Mouse (Mus musculus): ENCODE measurements around the gene Fbxw21. TPM values are rescaled to one million over a fixed set of nuclear protein-coding genes. Genes with fewer than 3 reads are reported as not detected.

The Fbxw21 gene
- total RNA-seq, 2 experiments from 2014 or later: not detected

- ATAC-seq (replicated peaks; ENCODE audit: low FRiP score, poor library complexity, severe bottlenecking): no peak
Measured at GRCm38 (mm10) chr9:109114276-109114675, 47.6 kb downstream of the Fbxw21 start.

- ATAC-seq (replicated peaks; ENCODE audit: low FRiP score, poor library complexity, severe bottlenecking): no peak
Measured at GRCm38 (mm10) chr9:109113331-109113730, 48.5 kb downstream of the Fbxw21 start.

GRCm38 (mm10) chr9:109111591-109111990 lies 50.2 kb downstream of the Fbxw21 start:
- ATAC-seq (replicated peaks; ENCODE audit: low FRiP score, poor library complexity, severe bottlenecking): no peak

GRCm38 (mm10) chr9:109111101-109111500 lies 50.7 kb downstream of the Fbxw21 start:
- ATAC-seq (replicated peaks; ENCODE audit: low FRiP score, poor library complexity, severe bottlenecking): no peak

DNA sequence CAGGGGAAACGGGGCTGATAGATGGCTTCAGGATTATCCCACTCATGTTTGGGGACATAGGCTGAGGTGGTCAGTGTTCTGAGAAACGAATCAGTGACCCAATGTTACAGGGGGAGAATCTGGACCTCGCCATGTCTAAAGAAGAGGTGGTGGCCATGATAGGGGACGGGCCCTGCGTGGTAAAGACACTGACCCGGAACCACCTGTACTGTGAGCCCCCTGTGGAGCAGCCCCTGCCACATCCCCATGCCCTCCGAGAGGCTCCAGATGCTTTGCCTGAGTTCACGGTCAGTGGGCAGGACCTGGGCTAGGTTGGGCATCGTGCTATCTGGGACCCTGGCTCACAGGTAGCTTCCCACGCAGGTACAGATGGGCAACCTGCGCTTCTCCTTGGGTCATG lies 51.6 kb downstream of the Fbxw21 start:
- no peak for ATAC-seq (replicated peaks; ENCODE audit: low FRiP score, poor library complexity, severe bottlenecking)

GRCm38 (mm10) chr9:109107341-109107740 lies 54.5 kb downstream of the Fbxw21 start:
- ATAC-seq (replicated peaks; ENCODE audit: low FRiP score, poor library complexity, severe bottlenecking): no peak

DNA sequence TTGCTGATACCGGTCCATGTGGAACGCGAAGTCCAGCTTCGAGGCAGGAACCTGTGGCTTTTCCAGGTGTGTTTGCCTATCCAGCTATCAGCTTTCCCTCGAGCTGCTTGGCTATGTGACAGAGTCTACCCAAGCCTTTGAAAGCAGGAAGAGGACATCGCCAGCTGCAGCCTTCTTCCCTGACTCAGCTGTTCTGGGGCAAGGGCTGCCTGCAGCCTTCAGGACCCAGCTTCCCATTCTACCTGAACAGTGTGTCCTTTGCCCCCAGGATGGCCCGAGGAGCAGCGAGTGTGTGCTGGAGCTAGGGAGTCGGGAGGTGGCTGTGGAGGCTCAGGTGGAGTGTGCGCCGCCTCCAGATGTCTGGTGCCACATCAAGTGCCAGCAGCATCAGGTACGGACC lies 56.2 kb downstream of the Fbxw21 start:
- no peak for ATAC-seq (replicated peaks; ENCODE audit: low FRiP score, poor library complexity, severe bottlenecking)

DNA sequence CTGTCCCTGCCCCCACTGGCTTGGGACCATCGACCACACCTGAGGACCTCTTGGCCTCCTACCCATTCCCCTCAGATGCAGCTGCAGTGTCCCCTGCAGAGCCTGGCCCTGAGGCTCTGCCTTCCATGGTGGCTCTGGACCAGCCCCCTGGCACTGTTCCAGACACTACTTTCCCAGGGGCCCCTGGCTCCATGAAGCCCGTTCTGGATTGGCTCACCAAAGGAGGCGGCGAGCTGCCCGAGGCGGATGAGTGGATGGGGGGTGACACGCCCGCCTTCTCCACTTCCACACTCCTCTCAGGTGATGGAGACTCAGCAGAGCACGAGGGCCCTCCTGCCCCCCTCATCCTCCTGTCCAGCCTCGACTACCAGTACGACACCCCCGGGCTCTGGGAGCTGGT lies 56.8 kb downstream of the Fbxw21 start:
- ATAC-seq (replicated peaks; ENCODE audit: low FRiP score, poor library complexity, severe bottlenecking): no peak

- no peak for ATAC-seq (replicated peaks; ENCODE audit: low FRiP score, poor library complexity, severe bottlenecking)
Measured at GRCm38 (mm10) chr9:109104083-109104482, 57.8 kb downstream of the Fbxw21 start.

DNA sequence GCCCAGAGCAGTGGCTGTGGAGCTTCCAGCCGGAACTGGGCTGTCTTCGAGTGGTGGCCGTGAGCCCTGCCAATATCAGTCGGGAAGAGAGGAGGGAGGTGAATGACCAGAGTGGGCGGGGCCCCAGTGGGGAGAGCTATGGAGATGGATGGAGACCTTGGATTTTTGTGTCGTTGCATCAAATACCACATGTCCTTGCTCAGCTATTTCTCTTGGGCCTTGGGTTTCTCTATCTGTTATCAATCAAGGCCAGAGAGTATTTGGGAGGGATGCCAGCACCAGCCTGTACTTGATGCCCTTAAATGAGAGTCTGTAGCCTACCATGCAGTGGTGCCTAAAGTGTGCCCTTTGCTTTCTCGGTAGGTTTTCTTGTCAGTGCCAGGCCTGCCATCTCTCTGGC lies 58.6 kb downstream of the Fbxw21 start:
- no peak for ATAC-seq (replicated peaks; ENCODE audit: low FRiP score, poor library complexity, severe bottlenecking)

- ATAC-seq (replicated peaks; ENCODE audit: low FRiP score, poor library complexity, severe bottlenecking): no peak
Measured at GRCm38 (mm10) chr9:109102541-109102940, 59.3 kb downstream of the Fbxw21 start.

DNA sequence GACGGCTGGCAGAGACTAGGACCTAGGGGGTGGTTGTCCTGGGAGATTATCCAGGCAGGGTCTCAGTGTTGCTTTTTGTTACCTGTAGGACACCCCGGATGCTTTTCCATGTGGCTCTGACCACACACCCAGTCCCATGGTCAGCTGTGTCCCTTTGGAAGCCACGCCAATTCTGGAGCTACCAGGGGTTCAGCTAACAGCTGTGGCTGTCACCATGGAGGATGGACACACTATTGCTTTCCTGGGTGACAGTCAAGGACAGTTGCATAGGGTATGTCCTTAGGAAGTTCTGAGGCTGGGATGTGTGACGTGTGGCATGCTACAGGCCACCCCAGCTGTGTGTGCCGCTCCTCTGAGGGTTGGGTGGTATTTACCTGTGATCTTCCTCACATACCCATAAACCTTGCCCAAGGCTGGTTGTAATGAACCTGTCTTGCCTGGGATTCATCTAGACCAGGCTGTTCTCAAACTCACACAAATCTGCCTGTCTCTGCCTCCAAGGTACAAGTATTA lies 59.9 kb downstream of the Fbxw21 start:
- no peak for ATAC-seq (replicated peaks; ENCODE audit: low FRiP score, poor library complexity, severe bottlenecking)

DNA sequence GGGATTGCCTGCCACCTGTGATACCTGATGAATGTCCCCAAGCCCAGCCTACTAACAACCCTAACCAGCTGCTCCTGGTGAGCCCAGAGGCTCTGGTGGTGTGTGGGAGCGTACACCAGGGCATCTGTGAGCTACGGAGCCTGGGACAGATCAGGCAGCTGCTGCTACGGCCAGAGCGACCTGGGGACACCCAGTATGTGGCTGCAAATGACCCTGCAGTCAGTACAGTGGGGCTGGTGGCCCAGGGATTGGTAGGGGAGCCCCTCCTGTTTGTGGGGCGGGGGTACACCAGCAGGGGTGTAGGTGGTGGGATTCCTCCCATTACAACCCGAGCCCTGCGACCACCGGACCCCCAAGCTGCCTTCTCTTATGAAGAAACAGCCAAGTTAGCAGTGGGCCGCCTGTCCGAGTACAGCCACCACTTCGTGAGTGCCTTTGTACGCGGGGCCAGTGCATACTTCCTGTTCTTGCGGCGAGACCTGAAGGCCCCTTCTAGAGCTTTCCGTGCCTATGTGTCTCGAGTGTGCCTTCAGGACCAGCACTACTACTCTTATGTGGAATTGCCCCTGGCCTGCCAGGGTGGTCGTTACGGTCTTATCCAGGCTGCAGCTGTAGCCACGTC lies 61.4 kb downstream of the Fbxw21 start:
- no peak for ATAC-seq (replicated peaks; ENCODE audit: low FRiP score, poor library complexity, severe bottlenecking)

GRCm38 (mm10) chr9:109098969-109099368 lies 62.9 kb downstream of the Fbxw21 start:
- ATAC-seq (replicated peaks; ENCODE audit: low FRiP score, poor library complexity, severe bottlenecking): no peak

DNA sequence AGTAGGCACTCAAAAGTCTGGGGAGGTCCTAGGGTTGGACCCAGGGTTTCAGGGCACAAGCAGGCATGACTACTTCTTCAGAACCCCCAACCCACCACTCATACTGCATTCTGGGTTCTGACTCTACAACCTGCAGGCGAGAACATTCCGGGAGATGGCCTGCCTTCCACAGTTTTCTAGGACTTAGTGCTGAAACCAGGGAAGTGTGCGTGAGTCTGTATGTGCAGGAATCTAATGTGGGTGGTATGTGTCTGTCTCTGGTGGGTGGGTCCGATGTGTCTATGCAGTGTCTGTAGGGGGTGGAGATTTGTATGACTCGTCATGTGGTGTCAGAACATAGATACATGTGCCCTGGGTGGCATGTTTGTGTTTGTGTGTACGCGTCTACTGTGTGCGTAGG lies 63.5 kb downstream of the Fbxw21 start:
- ATAC-seq (replicated peaks; ENCODE audit: low FRiP score, poor library complexity, severe bottlenecking): no peak

DNA sequence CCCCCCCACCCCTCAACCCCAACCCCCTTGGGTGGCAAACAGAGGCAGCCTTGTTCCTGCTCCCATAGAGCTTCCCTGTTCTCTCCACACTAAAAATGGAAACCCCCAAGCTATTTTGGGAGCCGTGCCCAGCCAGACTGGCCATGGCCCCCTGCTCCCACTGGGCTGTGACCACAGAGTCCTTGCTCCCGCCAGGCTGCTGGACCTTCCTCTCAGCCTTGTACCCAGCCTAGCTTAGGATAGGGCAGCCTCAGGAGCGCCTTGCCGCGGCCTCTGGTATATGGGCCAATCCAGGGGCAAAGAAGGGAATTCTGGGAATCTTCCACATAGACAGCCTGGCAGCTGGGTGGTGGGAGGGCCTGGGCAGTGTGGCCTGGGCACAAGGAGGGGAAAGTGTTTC lies 64.0 kb downstream of the Fbxw21 start:
- no peak for ATAC-seq (replicated peaks; ENCODE audit: low FRiP score, poor library complexity, severe bottlenecking)

DNA sequence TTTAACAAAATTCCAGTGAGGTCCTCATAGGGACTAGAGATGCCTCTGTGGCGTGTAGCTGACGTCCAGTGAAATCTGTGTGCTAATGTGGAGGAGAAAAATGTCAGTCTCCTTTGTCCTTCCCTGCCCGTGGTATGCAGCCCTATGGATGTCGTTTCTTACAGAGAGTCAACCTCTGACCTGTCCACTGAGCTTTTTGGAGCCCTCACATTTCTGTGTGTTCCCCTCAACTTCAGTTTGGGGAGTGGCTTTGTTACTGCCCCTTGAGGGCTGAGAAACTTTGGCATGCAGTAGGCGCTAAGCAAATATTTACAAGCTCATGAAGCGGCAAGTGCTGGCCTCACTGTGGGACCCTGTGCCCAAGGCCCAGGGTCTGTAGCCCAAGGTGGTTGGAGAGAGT lies 64.5 kb downstream of the Fbxw21 start:
- no peak for ATAC-seq (replicated peaks; ENCODE audit: low FRiP score, poor library complexity, severe bottlenecking)

GRCm38 (mm10) chr9:109096856-109097255 lies 65.0 kb downstream of the Fbxw21 start:
- ATAC-seq (replicated peaks; ENCODE audit: low FRiP score, poor library complexity, severe bottlenecking): no peak

- ATAC-seq (replicated peaks; ENCODE audit: low FRiP score, poor library complexity, severe bottlenecking): no peak
Measured at GRCm38 (mm10) chr9:109096251-109096661, 65.6 kb downstream of the Fbxw21 start.

DNA sequence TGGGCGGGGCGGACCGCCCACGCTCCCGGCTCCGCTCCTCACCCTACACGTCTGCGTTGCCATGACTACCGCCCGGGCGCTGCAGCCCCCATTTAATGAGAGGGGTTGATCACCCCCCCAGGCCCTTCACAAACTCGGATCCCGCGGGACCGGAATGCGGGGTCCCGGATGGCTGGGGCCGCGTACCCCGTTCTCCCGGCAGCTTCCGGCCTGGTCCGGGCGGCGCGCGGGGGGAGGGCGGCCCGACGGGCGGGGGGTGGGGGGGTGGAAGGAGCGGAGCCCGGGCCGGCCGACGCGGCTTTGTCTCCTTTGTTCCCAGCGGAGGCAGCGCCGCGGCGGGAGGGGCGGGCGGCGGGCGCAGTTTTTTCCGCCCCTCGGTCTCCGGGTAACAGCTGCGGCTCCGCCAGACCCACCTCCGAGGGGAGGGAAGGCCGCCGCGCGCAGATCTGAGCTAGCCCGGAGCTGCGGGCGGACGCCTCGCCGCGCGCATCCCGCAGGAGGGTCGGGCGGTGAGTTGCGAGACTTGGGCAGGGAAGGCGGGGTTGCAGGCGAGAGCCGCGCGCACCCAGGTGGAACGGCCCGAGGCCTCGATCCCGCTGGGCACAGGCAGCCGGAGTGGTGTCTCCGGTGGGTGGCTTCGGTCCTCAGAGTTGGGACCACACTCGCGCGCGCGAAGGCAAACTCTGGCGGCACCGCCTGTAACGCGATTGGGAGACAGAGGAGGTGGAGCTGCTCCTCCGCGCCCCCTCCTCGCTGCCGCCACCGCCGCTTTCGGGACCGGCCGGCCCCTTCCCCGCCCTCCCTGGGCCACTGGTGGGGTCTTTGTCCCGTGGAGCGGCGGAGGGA lies 66.5 kb downstream of the Fbxw21 start, which contains the start of gene Plxnb1:
Gene Plxnb1, plus strand, starts transcription at position 253 of the 846 bp plus-strand sequence.
- ATAC-seq (replicated peaks; ENCODE audit: low FRiP score, poor library complexity, severe bottlenecking): no peak

DNA sequence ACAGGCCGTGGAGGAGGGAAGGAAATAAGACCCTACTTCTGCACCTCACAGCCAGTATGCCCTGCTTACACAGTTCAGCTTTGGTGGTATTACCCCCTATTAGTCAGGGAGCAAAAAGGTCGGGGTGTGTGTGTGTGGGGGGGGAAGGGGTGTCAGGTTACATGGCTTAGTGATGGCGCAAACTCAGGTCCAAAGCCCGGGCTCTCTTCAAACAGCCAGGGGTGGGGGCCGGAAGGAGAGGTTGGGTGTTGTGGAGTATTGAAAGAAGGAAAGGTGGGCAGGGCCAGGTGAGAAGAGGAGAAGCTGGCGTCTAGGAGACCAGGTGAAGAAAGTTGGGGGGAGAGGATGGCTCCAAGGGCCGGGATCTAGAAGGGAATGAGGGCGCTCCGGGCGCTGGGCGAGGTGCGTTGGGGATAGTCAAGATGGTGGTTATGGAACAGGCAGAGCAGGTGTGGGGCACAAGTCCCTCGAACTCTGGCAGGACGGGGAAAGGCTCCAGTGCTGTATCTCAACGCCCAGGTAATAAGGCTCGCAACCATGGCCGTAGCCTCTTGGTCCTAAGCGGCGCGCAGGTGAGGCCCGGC lies 67.2 kb downstream of the Fbxw21 start:
- ATAC-seq (replicated peaks; ENCODE audit: low FRiP score, poor library complexity, severe bottlenecking): no peak

All from erythroblast, adult 5-6 weeks (primary cell).